Mouse (Mus musculus): ENCODE results near the gene Plekha8. TPM values are rescaled to one million over a fixed set of nuclear protein-coding genes. Genes with fewer than 3 reads are reported as not detected.

Plekha8 gene
- total RNA-seq, 2 experiments from 2014 or later = 11.0 to 11.6 TPM

DNA sequence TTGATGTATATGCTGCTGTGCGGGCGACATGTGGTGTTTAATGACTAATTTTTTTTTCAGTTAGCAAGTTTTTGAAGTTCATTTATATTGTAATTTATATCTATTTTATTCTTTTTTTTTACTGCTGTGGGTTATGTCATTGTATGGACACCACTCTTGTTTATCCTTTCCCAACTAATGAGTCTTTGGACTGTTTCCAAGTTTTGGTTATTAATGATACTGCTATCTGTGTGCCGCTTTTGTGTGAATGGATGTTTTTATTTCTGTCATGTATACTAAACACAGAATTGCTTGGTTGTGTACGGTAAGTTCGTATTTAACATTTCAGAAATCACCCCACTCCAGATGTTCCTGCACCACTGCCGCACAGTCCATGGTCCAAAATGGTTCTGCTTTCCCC, 63.0 kb downstream of the Plekha8 start:
- no peak for TF ChIP-seq CTCF (IDR thresholded peaks at IDR 0.05)
- intact Hi-C loops (cut with DNase I) = no loop called here
- Histone ChIP-seq H3K4me3 (no peak overlapping the region), H3K27ac (no peak overlapping the region)
- DNase-seq (ENCODE audit: extremely low spot score in 1 of 2, low spot score in 2 of 2) = no peak

GRCm38 (mm10) chr6:54669868-54670267, 75.0 kb downstream of the Plekha8 start:
- no peak overlapping the region for H3K4me3 ChIP-seq
- intact Hi-C loops (cut with DNase I) = no loop called here
- no peak for TF ChIP-seq CTCF (IDR thresholded peaks at IDR 0.05)
- DNase-seq (ENCODE audit: extremely low spot score in 1 of 2, low spot score in 2 of 2) = no peak
- H3K27ac ChIP-seq = no peak overlapping the region

GRCm38 (mm10) chr6:54672901-54673300, 78.0 kb downstream of the Plekha8 start:
- no peak overlapping the region for H3K27ac ChIP-seq
- intact Hi-C loops (cut with DNase I) = no loop called here
- no peak for DNase-seq (ENCODE audit: extremely low spot score in 1 of 2, low spot score in 2 of 2)
- no peak for TF ChIP-seq CTCF (IDR thresholded peaks at IDR 0.05)
- no peak overlapping the region for H3K4me3 ChIP-seq

DNA sequence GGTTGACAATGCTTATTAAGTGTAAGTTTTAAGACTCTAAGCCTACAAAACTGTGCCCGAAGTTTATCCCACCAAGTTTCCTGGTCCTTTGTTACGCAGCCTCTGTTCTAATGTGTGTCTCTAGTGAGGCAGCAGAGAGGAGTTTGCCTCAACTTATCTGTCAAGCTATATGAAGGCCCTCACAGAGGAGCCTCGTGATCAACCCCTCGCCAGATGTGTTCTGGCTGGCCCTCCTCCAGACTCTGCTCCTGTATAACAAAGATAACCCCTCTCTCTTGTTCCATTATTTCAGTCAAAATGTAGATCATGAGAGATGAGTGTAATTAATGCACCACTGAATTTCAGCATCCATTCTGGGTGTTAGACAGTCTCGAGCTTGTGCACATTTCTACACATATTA, 84.8 kb downstream of the Plekha8 start:
- Histone ChIP-seq H3K4me3 (no peak overlapping the region), H3K27ac (no peak overlapping the region)
- intact Hi-C loops (cut with DNase I) = loop anchor here (2.0 to 5.0 kb wide), 2 partner anchors 47 to 87 kb away; no protein-coding TSS in a partner anchor
- no peak for TF ChIP-seq CTCF (IDR thresholded peaks at IDR 0.05)
- DNase-seq (ENCODE audit: extremely low spot score in 1 of 2, low spot score in 2 of 2) = no peak

GRCm38 (mm10) chr6:54680891-54681745, 86.2 kb downstream of the Plekha8 start, which contains the start of gene Mturn:
Mturn (plus strand) TSS chr6:54681624.
- no peak for TF ChIP-seq CTCF (IDR thresholded peaks at IDR 0.05)
- peak within 1 kb of the TSS; percentile 81 for H3K4me3 ChIP-seq
- DNase-seq (ENCODE audit: extremely low spot score in 1 of 2, low spot score in 2 of 2) = peak; percentile 99
- peak within 1 kb of the TSS; percentile 90 for H3K27ac ChIP-seq
- intact Hi-C loops (cut with DNase I) = loop anchor here (2.0 to 5.0 kb wide), 2 partner anchors 49 to 88 kb away; no protein-coding TSS in a partner anchor

GRCm38 (mm10) chr6:54681746-54682428, 87.0 kb downstream of the Plekha8 start:
- Histone ChIP-seq H3K4me3 (peak overlapping the region; percentile 81), H3K27ac (peak overlapping the region; percentile 90)
- intact Hi-C loops (cut with DNase I) = loop anchor here (2.0 to 5.0 kb wide), 2 partner anchors 50 to 89 kb away; no protein-coding TSS in a partner anchor
- DNase-seq (ENCODE audit: extremely low spot score in 1 of 2, low spot score in 2 of 2) = no peak
- no peak for TF ChIP-seq CTCF (IDR thresholded peaks at IDR 0.05)

DNA sequence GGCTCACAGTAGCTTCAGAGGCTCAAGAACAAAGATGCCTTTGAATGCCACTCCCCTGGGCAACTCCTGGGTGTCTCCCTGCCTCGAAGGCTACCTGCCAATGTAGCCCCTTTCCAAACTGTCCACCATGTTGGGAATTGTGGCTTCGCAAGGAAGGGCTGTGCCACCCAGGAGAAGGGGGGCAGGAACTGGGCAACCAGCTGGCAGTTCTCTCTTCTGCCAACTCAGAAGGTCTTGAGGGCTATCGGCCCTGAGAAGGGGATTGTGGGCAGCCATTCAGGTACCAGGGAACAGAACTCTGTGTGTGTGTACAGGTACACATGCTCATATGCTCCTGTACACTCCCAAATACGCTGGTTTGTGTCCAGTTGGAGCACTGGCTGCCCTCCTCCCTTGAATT, 89.2 kb downstream of the Plekha8 start:
- no peak for DNase-seq (ENCODE audit: extremely low spot score in 1 of 2, low spot score in 2 of 2)
- TF ChIP-seq CTCF (IDR thresholded peaks at IDR 0.05) = no peak
- Histone ChIP-seq H3K27ac (no peak overlapping the region), H3K4me3 (no peak overlapping the region)
- intact Hi-C loops (cut with DNase I) = loop anchor here (5.0 kb wide), 1 partner anchor 52 kb away; no protein-coding TSS in a partner anchor

DNA sequence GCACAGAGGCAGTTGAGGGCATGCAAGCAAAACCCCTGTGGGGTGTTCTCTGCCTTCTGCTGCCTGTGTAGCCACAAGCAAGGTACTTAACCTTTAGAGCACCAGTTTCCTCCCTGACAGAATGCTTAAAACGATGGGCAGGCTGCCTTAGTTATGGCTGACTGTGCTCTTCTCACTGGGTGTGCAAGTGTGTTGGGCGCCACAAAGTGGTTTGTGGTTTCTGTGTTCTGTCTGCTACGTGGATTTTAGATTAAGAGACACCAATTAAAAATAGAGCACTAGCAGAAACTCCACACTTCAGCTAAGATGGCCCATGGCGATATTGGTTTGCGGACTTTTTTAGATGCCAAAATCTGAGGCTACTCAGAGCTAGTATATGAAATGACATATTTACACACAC, 90.2 kb downstream of the Plekha8 start:
- no peak overlapping the region for H3K27ac ChIP-seq
- no peak overlapping the region for H3K4me3 ChIP-seq
- no peak for TF ChIP-seq CTCF (IDR thresholded peaks at IDR 0.05)
- intact Hi-C loops (cut with DNase I) = no loop called here
- no peak for DNase-seq (ENCODE audit: extremely low spot score in 1 of 2, low spot score in 2 of 2)

DNA sequence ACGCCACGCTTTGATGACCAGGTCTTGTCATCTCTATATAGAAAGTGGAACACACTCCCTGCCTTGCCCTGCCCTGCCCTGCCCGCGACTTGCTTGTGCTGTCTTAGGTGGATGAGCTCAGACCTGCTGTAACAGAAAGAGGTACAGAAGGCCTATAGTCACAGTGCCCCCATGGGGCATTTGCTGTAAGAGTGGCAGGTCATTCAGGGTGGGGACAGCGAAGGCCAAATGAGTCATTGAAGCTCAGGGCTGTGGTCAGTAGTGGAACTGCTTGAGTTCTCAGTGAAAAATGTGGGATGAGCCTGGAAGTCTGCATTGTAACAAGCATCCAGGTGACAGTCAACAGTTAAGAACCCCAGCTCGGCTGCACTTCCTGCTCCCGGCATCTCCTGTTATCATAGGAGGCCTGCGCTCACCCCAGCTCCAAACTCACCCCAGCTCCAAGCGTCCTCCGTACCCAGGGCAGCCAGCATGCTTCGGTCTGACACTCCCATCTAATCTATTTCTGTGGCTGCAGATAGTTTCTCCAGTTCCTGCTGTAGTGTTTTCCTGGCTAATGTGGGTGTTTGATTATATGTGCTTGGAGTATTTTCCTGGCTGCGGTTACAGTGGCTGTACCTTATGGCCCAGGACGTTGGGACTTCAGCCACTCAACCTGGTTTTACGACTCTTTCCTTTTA, 90.9 kb downstream of the Plekha8 start:
- H3K4me3 ChIP-seq = no peak overlapping the region
- DNase-seq (ENCODE audit: extremely low spot score in 1 of 2, low spot score in 2 of 2) = no peak
- intact Hi-C loops (cut with DNase I) = no loop called here
- H3K27ac ChIP-seq = no peak overlapping the region
- no peak for TF ChIP-seq CTCF (IDR thresholded peaks at IDR 0.05)

- intact Hi-C loops (cut with DNase I) = no loop called here
- DNase-seq (ENCODE audit: extremely low spot score in 1 of 2, low spot score in 2 of 2) = no peak
Measured at GRCm38 (mm10) chr6:54686946-54687737, 92.2 kb downstream of the Plekha8 start.

More at GRCm38 (mm10) chr6:54686946-54687737, 92.2 kb downstream of the Plekha8 start:
- H3K27ac ChIP-seq = no peak overlapping the region
- no peak for TF ChIP-seq CTCF (IDR thresholded peaks at IDR 0.05)
- no peak overlapping the region for H3K4me3 ChIP-seq

Measured in left cerebral cortex, adult 2 months (tissue).